Mouse (Mus musculus): ENCODE results near the gene Ano10.
"Not testable (repeated sequence)": the region's sequence is repeated elsewhere in the genome, so short reads cannot be mapped to it uniquely, and the experiment has no call there.

Ano10 gene

GRCm38 (mm10) chr9:122198621-122199020 lies 95.6 kb downstream of the Ano10 start:
- no peak for DNase-seq (ENCODE audit: low read depth, low spot score)

- no peak for DNase-seq (ENCODE audit: low read depth, low spot score)
Observed at GRCm38 (mm10) chr9:122197021-122197420, 97.2 kb downstream of the Ano10 start.

GRCm38 (mm10) chr9:122195042-122195682 lies 99.1 kb downstream of the Ano10 start:
- no peak for DNase-seq (ENCODE audit: low read depth, low spot score)

GRCm38 (mm10) chr9:122193823-122194222 lies 100.4 kb downstream of the Ano10 start:
- DNase-seq (ENCODE audit: low read depth, low spot score), result no peak

- no peak for DNase-seq (ENCODE audit: low read depth, low spot score)
Observed at GRCm38 (mm10) chr9:122193361-122193760, 100.9 kb downstream of the Ano10 start.

- DNase-seq (ENCODE audit: low read depth, low spot score), result no peak
Observed at GRCm38 (mm10) chr9:122188724-122189123, 105.5 kb downstream of the Ano10 start.

GRCm38 (mm10) chr9:122187451-122187921 lies 106.7 kb downstream of the Ano10 start:
- no peak for DNase-seq (ENCODE audit: low read depth, low spot score)

- no peak for DNase-seq (ENCODE audit: low read depth, low spot score)
Observed at GRCm38 (mm10) chr9:122186643-122187226, 107.5 kb downstream of the Ano10 start.

- no peak for DNase-seq (ENCODE audit: low read depth, low spot score)
Observed at GRCm38 (mm10) chr9:122185953-122186352, 108.3 kb downstream of the Ano10 start.

- DNase-seq (ENCODE audit: low read depth, low spot score), result peak; percentile 64
Observed at GRCm38 (mm10) chr9:122185061-122185460, 109.2 kb downstream of the Ano10 start.

- DNase-seq (ENCODE audit: low read depth, low spot score), result no peak
Observed at GRCm38 (mm10) chr9:122184329-122184728, 109.9 kb downstream of the Ano10 start.

GRCm38 (mm10) chr9:122183074-122183473 lies 111.1 kb downstream of the Ano10 start:
- DNase-seq (ENCODE audit: low read depth, low spot score), result no peak

GRCm38 (mm10) chr9:122180105-122180504 lies 114.1 kb downstream of the Ano10 start:
- DNase-seq (ENCODE audit: low read depth, low spot score), result no peak

- DNase-seq (ENCODE audit: low read depth, low spot score), result no peak
Observed at GRCm38 (mm10) chr9:122178427-122178826, 115.8 kb downstream of the Ano10 start.

- no peak for DNase-seq (ENCODE audit: low read depth, low spot score)
Observed at GRCm38 (mm10) chr9:122177256-122178220, 116.7 kb downstream of the Ano10 start.

GRCm38 (mm10) chr9:122174723-122175122 lies 119.5 kb downstream of the Ano10 start:
- no peak for DNase-seq (ENCODE audit: low read depth, low spot score)

- no peak for DNase-seq (ENCODE audit: low read depth, low spot score)
Observed at GRCm38 (mm10) chr9:122173405-122174233, 120.6 kb downstream of the Ano10 start.

GRCm38 (mm10) chr9:122172612-122173186 lies 121.5 kb downstream of the Ano10 start:
- no peak for DNase-seq (ENCODE audit: low read depth, low spot score)

GRCm38 (mm10) chr9:122169901-122170300 lies 124.3 kb downstream of the Ano10 start:
- no peak for DNase-seq (ENCODE audit: low read depth, low spot score)

- not testable (repeated sequence) for DNase-seq (ENCODE audit: low read depth, low spot score)
Observed at GRCm38 (mm10) chr9:122167719-122168118, 126.5 kb downstream of the Ano10 start.

- DNase-seq (ENCODE audit: low read depth, low spot score), result no peak
Observed at GRCm38 (mm10) chr9:122164535-122164934, 129.7 kb downstream of the Ano10 start.
